Mouse (Mus musculus): Measurements from ENCODE around the gene Lad1. TPM values are rescaled to one million over a fixed set of nuclear protein-coding genes. Genes with fewer than 3 reads are reported as not detected.
A peak's percentile ranks its signal among the peaks of the same experiment; 100 is the strongest.

Gene Lad1
- polyA plus RNA-seq, 1 experiment from 2014 or later: 67.8 TPM

DNA sequence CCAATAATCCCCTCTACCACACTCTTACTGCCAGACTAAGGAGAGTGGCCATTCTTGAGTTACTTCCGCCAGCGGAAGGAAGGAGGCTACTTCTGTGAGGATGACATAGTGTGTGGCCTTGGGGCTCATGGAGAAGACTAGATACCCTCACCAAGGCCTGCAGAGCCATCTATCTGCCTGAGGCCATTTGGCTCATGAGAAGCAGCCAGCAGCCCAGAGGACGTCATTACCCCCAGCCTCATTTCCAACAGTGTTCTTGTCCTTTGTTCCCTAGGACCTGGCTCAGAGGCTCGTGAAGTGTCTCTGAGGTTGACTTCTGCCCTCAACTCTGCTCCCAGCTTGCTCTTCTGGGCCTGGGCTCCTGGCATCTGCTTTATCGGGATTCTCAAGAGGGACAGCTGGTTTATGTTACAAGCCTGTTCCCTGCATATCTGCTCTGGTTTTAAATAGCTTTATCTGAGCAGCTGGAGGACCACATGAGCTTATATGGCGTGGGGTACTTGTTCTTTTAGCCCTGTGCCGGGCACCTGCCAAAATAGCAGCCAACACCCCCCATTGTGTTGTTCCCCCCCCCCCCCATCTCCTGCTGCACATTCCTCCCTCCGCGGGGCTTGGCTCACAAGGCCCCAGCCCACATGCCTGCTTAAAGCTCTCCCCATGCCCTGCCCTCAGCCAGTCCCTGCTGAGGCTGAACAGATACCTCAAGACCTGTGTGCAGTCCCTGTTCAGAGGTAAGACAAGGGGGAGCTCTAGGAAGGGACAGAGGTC is 17.5 kb downstream of the Lad1 start, which contains the start of gene Tnnt2:
TSS of gene Tnnt2 (plus strand) at position 639 of the 768 bp plus-strand sequence.
- Histone ChIP-seq H3K9me3 (no peaks in the 10 kb centered on the region), H3K9ac (no peak within 1 kb of the TSS), H3K4me1 (peaks cover 18% of the 10 kb centered on the region; the same call in 1 of the 2 replicates), H3K27ac (peak within 1 kb of the TSS; percentile 8; the same call in 1 of the 2 replicates), H3K4me3 (0 out of 2 replicates have a peak within 1 kb of the TSS, but pooled peaks have one; percentile 5), H3K27me3 (no peaks in the 10 kb centered on the region), H3K4me2 (no peak within 1 kb of the TSS), H3K36me3 (no peaks in the 10 kb centered on the region)
- ATAC-seq (ENCODE audit: insufficient number of reproducible peaks, low FRiP score, low TSS enrichment, low read depth): peak; percentile 48
- 32% methylated on average over 9 of the region's 9 CpGs for WGBS

DNA sequence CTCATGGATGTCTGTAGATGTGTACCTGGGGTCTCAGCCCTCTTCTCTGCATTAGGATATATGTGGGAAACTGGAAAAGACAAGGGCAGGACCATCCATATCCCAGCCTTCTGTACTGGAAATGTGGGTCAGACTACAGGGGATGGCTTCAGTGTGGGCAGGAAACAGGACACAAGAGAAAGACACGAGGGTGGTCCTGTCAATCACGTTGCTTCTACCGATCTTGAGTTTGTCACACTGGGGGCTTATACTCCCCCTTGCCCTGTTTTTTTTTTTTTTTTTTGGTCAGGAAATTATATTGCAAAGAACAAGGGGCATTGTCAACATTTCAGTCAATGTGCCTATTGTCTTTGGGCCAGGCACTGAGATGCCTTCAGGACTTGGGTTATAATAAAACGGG is 20.2 kb downstream of the Lad1 start:
- no peak overlapping the region for H3K27ac ChIP-seq
- 81% methylated on average over 4 of the region's 4 CpGs for WGBS
- H3K4me3 ChIP-seq: no peak overlapping the region
- H3K4me1 ChIP-seq: peaks cover 21% of the 10 kb centered on the region; the same call in 1 of the 2 replicates
- no peak for ATAC-seq (ENCODE audit: insufficient number of reproducible peaks, low FRiP score, low TSS enrichment, low read depth)
- no peaks in the 10 kb centered on the region for H3K9me3 ChIP-seq
- H3K4me2 ChIP-seq: no peak overlapping the region
- H3K27me3 ChIP-seq: no peaks in the 10 kb centered on the region
- no peak overlapping the region for H3K9ac ChIP-seq
- no peaks in the 10 kb centered on the region for H3K36me3 ChIP-seq

DNA sequence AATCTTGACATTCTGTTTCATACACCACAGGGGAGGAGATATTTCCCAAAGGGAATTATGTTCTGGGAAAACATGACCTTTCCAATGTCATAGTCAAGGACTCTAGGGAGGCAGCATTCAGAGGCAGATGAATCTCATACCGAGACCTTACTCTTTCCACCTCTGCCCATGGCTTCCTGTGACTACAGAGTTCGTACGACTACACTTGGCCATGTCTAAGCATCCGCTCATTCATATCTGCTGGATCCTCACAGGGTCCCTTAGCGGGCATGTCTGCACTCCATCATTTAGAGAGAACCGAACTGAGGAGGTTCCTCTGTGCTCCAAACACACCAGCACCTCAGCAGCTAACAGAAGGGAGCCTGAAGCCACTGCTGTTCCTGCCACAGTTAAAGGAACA is 20.7 kb downstream of the Lad1 start:
- H3K36me3 ChIP-seq: no peaks in the 10 kb centered on the region
- WGBS: 90% methylated on average over 6 of the region's 6 CpGs
- no peak overlapping the region for H3K4me2 ChIP-seq
- no peak overlapping the region for H3K27ac ChIP-seq
- no peak for ATAC-seq (ENCODE audit: insufficient number of reproducible peaks, low FRiP score, low TSS enrichment, low read depth)
- H3K4me1 ChIP-seq: peaks cover 23% of the 10 kb centered on the region; the same call in 1 of the 2 replicates
- H3K9ac ChIP-seq: no peak overlapping the region
- H3K4me3 ChIP-seq: no peak overlapping the region
- H3K27me3 ChIP-seq: no peaks in the 10 kb centered on the region
- no peaks in the 10 kb centered on the region for H3K9me3 ChIP-seq

GRCm38 (mm10) chr1:135840675-135841395 is 22.4 kb downstream of the Lad1 start:
- 57% methylated on average over 15 of the region's 15 CpGs for WGBS
- Histone ChIP-seq H3K27me3 (no peaks in the 10 kb centered on the region), H3K4me1 (peaks cover 16% of the 10 kb centered on the region; the same call in 1 of the 2 replicates), H3K9me3 (no peaks in the 10 kb centered on the region), H3K4me2 (no peak overlapping the region), H3K9ac (no peak overlapping the region), H3K4me3 (no peak overlapping the region), H3K27ac (no peak overlapping the region), H3K36me3 (no peaks in the 10 kb centered on the region)
- no peak for ATAC-seq (ENCODE audit: insufficient number of reproducible peaks, low FRiP score, low TSS enrichment, low read depth)

DNA sequence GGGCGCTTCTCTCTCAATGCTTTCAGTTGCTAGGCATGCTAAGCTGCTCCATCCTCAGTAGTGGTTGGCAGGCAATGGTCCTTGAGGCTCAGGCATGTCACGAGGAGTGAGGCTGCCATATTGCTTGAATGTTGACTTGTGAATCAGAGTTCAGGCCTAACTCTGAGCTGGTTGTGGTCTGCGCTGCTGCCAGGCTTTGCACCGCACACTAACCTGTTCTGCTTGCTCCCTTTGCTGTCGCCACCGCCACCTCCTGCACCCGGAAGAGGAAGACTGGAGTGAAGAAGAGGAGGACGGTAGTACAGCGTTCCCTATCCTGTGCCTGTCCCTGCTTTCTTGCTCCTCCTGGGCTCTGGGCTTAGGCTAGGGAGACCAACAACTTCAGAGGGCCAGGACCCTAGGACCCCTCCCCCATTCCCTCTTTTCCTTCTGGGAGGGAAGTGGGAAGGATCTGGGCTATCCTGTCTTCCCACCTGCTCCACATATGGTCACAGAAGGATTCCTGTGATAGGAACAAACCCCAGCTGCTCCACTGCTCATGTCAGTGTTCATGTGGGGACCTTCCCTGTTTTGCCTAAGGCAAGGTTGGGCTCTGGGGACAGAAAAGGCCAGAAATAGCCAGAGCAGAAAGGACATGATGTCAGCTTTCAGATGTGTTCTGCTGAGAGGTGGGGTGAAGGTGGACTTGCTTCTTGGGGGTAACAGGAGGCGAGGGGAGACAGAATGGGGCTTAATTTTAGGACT is 25.3 kb downstream of the Lad1 start:
- Histone ChIP-seq H3K27me3 (no peaks in the 10 kb centered on the region), H3K27ac (no peak overlapping the region), H3K36me3 (no peaks in the 10 kb centered on the region), H3K4me1 (peaks cover 11% of the 10 kb centered on the region; the same call in 1 of the 2 replicates), H3K9me3 (no peaks in the 10 kb centered on the region), H3K4me2 (no peak overlapping the region), H3K4me3 (no peak overlapping the region), H3K9ac (no peak overlapping the region)
- no peak for ATAC-seq (ENCODE audit: insufficient number of reproducible peaks, low FRiP score, low TSS enrichment, low read depth)
- 84% methylated on average over 10 of the region's 10 CpGs for WGBS

GRCm38 (mm10) chr1:135844481-135844880 is 26.1 kb downstream of the Lad1 start:
- no peaks in the 10 kb centered on the region for H3K9me3 ChIP-seq
- no peak for ATAC-seq (ENCODE audit: insufficient number of reproducible peaks, low FRiP score, low TSS enrichment, low read depth)
- no peak overlapping the region for H3K4me3 ChIP-seq
- peaks cover 11% of the 10 kb centered on the region; the same call in 1 of the 2 replicates for H3K4me1 ChIP-seq
- no peaks in the 10 kb centered on the region for H3K36me3 ChIP-seq
- H3K27me3 ChIP-seq: no peaks in the 10 kb centered on the region
- 59% methylated on average over 6 of the region's 6 CpGs for WGBS
- no peak overlapping the region for H3K27ac ChIP-seq
- H3K4me2 ChIP-seq: no peak overlapping the region
- no peak overlapping the region for H3K9ac ChIP-seq

GRCm38 (mm10) chr1:135846632-135847031 is 28.2 kb downstream of the Lad1 start:
- no peak overlapping the region for H3K4me3 ChIP-seq
- no peak overlapping the region for H3K27ac ChIP-seq
- no peaks in the 10 kb centered on the region for H3K9me3 ChIP-seq
- H3K4me1 ChIP-seq: 0 out of 2 replicates have a peak, but pooled peaks cover 5% of the 10 kb centered on the region
- H3K4me2 ChIP-seq: no peak overlapping the region
- no peak overlapping the region for H3K9ac ChIP-seq
- no peaks in the 10 kb centered on the region for H3K27me3 ChIP-seq
- H3K36me3 ChIP-seq: no peaks in the 10 kb centered on the region
- ATAC-seq (ENCODE audit: insufficient number of reproducible peaks, low FRiP score, low TSS enrichment, low read depth): no peak
- 72% methylated on average over 5 of the region's 5 CpGs for WGBS

DNA sequence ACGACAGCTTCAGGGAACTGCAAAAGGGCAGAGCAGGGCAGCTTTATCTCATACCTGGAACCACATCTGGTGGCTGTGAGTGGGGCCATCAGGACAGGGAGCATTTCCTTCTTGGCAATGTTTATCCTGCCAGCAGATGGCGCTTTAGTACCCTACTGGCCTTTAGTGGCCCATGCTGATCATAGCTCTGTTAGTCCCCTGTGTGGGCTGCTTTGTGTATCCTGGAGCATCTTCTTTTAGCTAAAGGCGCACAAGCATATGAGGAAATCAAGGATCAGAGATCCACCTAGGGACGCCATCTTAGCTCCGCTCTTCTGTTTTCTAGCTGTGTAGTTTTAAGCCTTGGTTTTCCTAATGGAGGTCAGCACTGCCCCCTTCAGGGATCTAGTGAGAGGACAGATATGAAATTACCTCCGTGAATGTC is 28.8 kb downstream of the Lad1 start:
- H3K4me2 ChIP-seq: no peak overlapping the region
- H3K4me3 ChIP-seq: no peak overlapping the region
- no peaks in the 10 kb centered on the region for H3K27me3 ChIP-seq
- H3K27ac ChIP-seq: no peak overlapping the region
- 34% methylated on average over 6 of the region's 6 CpGs for WGBS
- no peak overlapping the region for H3K9ac ChIP-seq
- no peak for ATAC-seq (ENCODE audit: insufficient number of reproducible peaks, low FRiP score, low TSS enrichment, low read depth)
- no peaks in the 10 kb centered on the region for H3K36me3 ChIP-seq
- no peaks in the 10 kb centered on the region for H3K9me3 ChIP-seq
- 0 out of 2 replicates have a peak, but pooled peaks cover 5% of the 10 kb centered on the region for H3K4me1 ChIP-seq

- Histone ChIP-seq H3K9ac (no peak overlapping the region), H3K27ac (no peak overlapping the region), H3K27me3 (no peaks in the 10 kb centered on the region), H3K4me2 (no peak overlapping the region), H3K4me1 (peaks cover 9% of the 10 kb centered on the region; the same call in 1 of the 2 replicates), H3K4me3 (no peak overlapping the region), H3K36me3 (no peaks in the 10 kb centered on the region), H3K9me3 (no peaks in the 10 kb centered on the region)
- no peak for ATAC-seq (ENCODE audit: insufficient number of reproducible peaks, low FRiP score, low TSS enrichment, low read depth)
- WGBS: 76% methylated on average over 17 of the region's 17 CpGs
Measured at GRCm38 (mm10) chr1:135847611-135848351, 29.4 kb downstream of the Lad1 start.

GRCm38 (mm10) chr1:135850722-135851512 is 32.5 kb downstream of the Lad1 start:
- Histone ChIP-seq H3K4me1 (peaks cover 4% of the 10 kb centered on the region; the same call in 1 of the 2 replicates), H3K36me3 (no peaks in the 10 kb centered on the region), H3K9me3 (no peaks in the 10 kb centered on the region), H3K9ac (no peak overlapping the region), H3K4me2 (no peak overlapping the region), H3K4me3 (no peak overlapping the region), H3K27me3 (no peaks in the 10 kb centered on the region), H3K27ac (no peak overlapping the region)
- WGBS: 69% methylated on average over 12 of the region's 12 CpGs
- no peak for ATAC-seq (ENCODE audit: insufficient number of reproducible peaks, low FRiP score, low TSS enrichment, low read depth)

All from limb, embryonic 15.5 days (tissue).